Mouse (Mus musculus): Measurements from ENCODE around the gene Mageb5. TPM values are rescaled to one million over a fixed set of nuclear protein-coding genes. Genes with fewer than 3 reads are reported as not detected.
"Not testable (repeated sequence)": the region's sequence is repeated elsewhere in the genome, so short reads cannot be mapped to it uniquely, and the experiment has no call there.

The Mageb5 gene
- total RNA-seq (2021) = not detected
- long read RNA-seq = 0 reads

GRCm38 (mm10) chrX:91782918-91783317 lies at the start of gene Mageb5:
Gene Mageb5 (minus strand): TSS chrX:91783018.
- not testable (repeated sequence) for DNase-seq (ENCODE audit: low spot score in 2 of 2)

GRCm38 (mm10) chrX:91759591-91760226 lies 23.1 kb downstream of the Mageb5 start:
- DNase-seq (ENCODE audit: low spot score in 2 of 2) = not testable (repeated sequence)

Other genes with a start within 250 kb of the Mageb5 start
- gene 1700084M14Rik, start 207.1 kb downstream of the Mageb5 start, total RNA-seq (2021) = not detected
- not detected for gene Gm14781, start 150.8 kb downstream of the Mageb5 start, total RNA-seq (2021)
- gene Mageb1, start 233.3 kb upstream of the Mageb5 start, total RNA-seq (2021) = not detected

Data from layer of hippocampus, adult 18-20 months (tissue).